Mouse (Mus musculus): ENCODE results near the gene Tnfrsf9. TPM values are rescaled to one million over a fixed set of nuclear protein-coding genes. Genes with fewer than 3 reads are reported as not detected.
A peak's percentile ranks its signal among the peaks of the same experiment; 100 is the strongest.

Tnfrsf9 gene
- total and polyA plus RNA-seq, 2 experiments from 2014 or later: 0.09 to 0.52 TPM

DNA sequence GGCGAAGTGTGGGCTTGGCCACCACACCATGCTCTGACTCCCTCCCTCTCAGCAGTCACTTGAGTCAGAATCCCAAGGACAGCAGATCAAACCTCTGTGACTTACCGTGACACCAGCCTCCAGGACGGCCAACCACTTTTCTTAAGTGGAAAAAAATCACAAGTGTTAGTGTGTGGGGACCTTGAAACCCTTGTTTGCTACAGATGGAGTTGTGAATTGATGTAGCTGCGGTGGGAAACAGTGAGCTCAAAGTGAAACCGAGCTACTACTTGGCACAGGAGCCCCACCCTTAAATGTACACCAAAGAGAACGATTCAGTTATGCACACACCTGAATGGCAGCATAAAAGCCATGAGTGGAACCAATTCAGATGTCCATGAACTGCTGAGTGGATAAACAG is 10.6 kb downstream of the Tnfrsf9 start:
- Histone ChIP-seq H3K4me3 (ENCODE audit: low read length) (no peak overlapping the region), H3K36me3 (ENCODE audit: insufficient read depth, low read length) (no peaks in the 10 kb centered on the region), H3K9me3 (ENCODE audit: low read length) (no peaks in the 10 kb centered on the region), H3K27ac (no peak overlapping the region), H3K4me1 (ENCODE audit: insufficient read depth, low read length) (no peaks in the 10 kb centered on the region), H3K27me3 (ENCODE audit: insufficient read depth, low read length) (no peaks in the 10 kb centered on the region), H3K9ac (replicated peaks; ENCODE audit: low read length) (no peak overlapping the region), H3K4me2 (ENCODE audit: low read depth, low read length) (no peak overlapping the region)
- no peak for TF ChIP-seq CTCF (IDR thresholded peaks at IDR 0.05; ENCODE audit: low read depth)
- no peak for DNase-seq (ENCODE audit: low spot score)
- WGBS: 82% methylated on average over 6 of the region's 6 CpGs
- ATAC-seq: no peak

- Histone ChIP-seq H3K9me3 (ENCODE audit: low read length) (no peaks in the 10 kb centered on the region), H3K4me1 (ENCODE audit: insufficient read depth, low read length) (no peaks in the 10 kb centered on the region), H3K27ac (no peak overlapping the region), H3K36me3 (ENCODE audit: insufficient read depth, low read length) (no peaks in the 10 kb centered on the region), H3K9ac (replicated peaks; ENCODE audit: low read length) (no peak overlapping the region), H3K4me2 (ENCODE audit: low read depth, low read length) (no peak overlapping the region), H3K4me3 (ENCODE audit: low read length) (no peak overlapping the region), H3K27me3 (ENCODE audit: insufficient read depth, low read length) (no peaks in the 10 kb centered on the region)
- ATAC-seq (no peak), DNase-seq (ENCODE audit: low spot score) (no peak)
- TF ChIP-seq CTCF (IDR thresholded peaks at IDR 0.05; ENCODE audit: low read depth): peak; percentile 56
- WGBS: 53% methylated on average over 5 of the region's 5 CpGs
Measured at GRCm38 (mm10) chr4:150925923-150926322, 11.6 kb downstream of the Tnfrsf9 start.

- no peaks in the 10 kb centered on the region for H3K4me1 ChIP-seq (ENCODE audit: insufficient read depth, low read length)
- H3K27me3 ChIP-seq (ENCODE audit: insufficient read depth, low read length): no peaks in the 10 kb centered on the region
- H3K4me3 ChIP-seq (ENCODE audit: low read length): no peak overlapping the region
- ATAC-seq (no peak), DNase-seq (ENCODE audit: low spot score) (peak; percentile 27)
- no peaks in the 10 kb centered on the region for H3K9me3 ChIP-seq (ENCODE audit: low read length)
- no peak overlapping the region for H3K4me2 ChIP-seq (ENCODE audit: low read depth, low read length)
- 51% methylated on average over 13 of the region's 14 CpGs for WGBS
- no peak overlapping the region for H3K27ac ChIP-seq
- no peak overlapping the region for H3K9ac ChIP-seq (replicated peaks; ENCODE audit: low read length)
- H3K36me3 ChIP-seq (ENCODE audit: insufficient read depth, low read length): no peaks in the 10 kb centered on the region
- TF ChIP-seq CTCF (IDR thresholded peaks at IDR 0.05; ENCODE audit: low read depth): no peak
Measured at GRCm38 (mm10) chr4:150926924-150927705, 12.8 kb downstream of the Tnfrsf9 start.

- DNase-seq (ENCODE audit: low spot score): no peak
- no peak overlapping the region for H3K27ac ChIP-seq
- TF ChIP-seq CTCF (IDR thresholded peaks at IDR 0.05; ENCODE audit: low read depth): no peak
- H3K4me1 ChIP-seq (ENCODE audit: insufficient read depth, low read length): no peaks in the 10 kb centered on the region
- no peaks in the 10 kb centered on the region for H3K27me3 ChIP-seq (ENCODE audit: insufficient read depth, low read length)
- no peaks in the 10 kb centered on the region for H3K9me3 ChIP-seq (ENCODE audit: low read length)
- H3K9ac ChIP-seq (replicated peaks; ENCODE audit: low read length): no peak overlapping the region
- ATAC-seq: no peak
- H3K36me3 ChIP-seq (ENCODE audit: insufficient read depth, low read length): no peaks in the 10 kb centered on the region
- no peak overlapping the region for H3K4me2 ChIP-seq (ENCODE audit: low read depth, low read length)
- WGBS: 74% methylated on average over 10 of the region's 10 CpGs
- no peak overlapping the region for H3K4me3 ChIP-seq (ENCODE audit: low read length)
Measured at GRCm38 (mm10) chr4:150927789-150928188, 13.4 kb downstream of the Tnfrsf9 start.

DNA sequence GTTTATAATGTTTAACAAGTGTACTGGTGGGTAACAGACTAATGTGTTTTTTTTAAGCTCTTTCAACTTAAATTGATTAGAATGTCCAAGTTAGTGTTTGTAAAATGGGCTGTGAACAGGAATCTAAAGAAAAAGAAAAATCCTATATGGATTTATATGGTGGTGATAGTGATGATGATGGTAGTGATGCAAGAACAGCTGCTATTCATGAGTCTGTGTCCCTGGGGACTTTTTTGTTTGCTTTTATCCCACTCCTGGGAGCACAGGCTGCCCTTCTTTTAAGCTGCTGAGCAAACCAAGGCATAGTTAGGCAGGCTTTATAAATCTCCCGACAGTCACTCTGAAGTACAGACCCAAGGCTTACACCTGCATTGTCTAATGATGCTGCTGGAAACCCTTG is 19.1 kb downstream of the Tnfrsf9 start:
- no peak overlapping the region for H3K9ac ChIP-seq (replicated peaks; ENCODE audit: low read length)
- DNase-seq (ENCODE audit: low spot score) (no peak), ATAC-seq (no peak)
- H3K4me2 ChIP-seq (ENCODE audit: low read depth, low read length): no peak overlapping the region
- H3K4me1 ChIP-seq (ENCODE audit: insufficient read depth, low read length): no peaks in the 10 kb centered on the region
- TF ChIP-seq CTCF (IDR thresholded peaks at IDR 0.05; ENCODE audit: low read depth): no peak
- H3K36me3 ChIP-seq (ENCODE audit: insufficient read depth, low read length): no peaks in the 10 kb centered on the region
- H3K9me3 ChIP-seq (ENCODE audit: low read length): no peaks in the 10 kb centered on the region
- H3K27me3 ChIP-seq (ENCODE audit: insufficient read depth, low read length): no peaks in the 10 kb centered on the region
- no peak overlapping the region for H3K4me3 ChIP-seq (ENCODE audit: low read length)
- WGBS: 82% methylated on average over 1 of the region's 1 CpGs
- H3K27ac ChIP-seq: no peak overlapping the region

DNA sequence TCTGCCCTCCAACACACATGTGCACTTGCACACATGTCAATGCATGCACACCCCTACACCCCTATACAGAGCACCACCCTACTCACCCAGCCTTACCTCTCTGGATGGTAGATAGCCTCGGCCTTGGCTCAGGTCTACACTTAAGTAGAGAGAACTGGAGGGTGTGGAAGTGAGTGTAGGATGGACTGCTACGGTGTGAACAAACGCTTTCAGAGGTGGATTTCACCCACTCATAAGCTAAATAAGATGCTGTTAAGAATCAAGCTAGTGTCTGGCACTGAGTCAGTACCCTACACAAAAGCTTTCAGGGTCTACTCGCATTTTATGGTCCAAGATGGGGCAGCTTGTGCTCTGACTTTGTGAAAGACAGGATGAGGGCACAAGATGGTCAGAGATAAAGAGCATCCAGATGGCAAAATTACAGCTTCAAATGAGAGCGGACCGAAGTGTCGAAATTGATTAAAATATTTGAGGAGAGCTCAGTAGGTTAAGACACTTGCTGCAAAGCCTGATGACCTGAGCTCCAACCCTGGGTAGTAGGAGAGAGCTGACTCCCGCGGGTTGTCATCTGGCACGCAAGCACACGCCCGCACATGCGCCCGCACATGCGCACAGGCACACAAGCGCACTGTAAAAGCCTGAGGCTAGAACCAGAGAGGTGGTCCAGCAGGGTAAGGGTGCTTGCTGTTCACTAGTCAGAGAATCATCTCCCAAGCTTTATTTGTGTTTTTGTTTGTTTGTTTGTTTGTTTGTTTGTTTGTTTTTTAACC is 23.1 kb downstream of the Tnfrsf9 start:
- no peaks in the 10 kb centered on the region for H3K4me1 ChIP-seq (ENCODE audit: insufficient read depth, low read length)
- no peak overlapping the region for H3K4me2 ChIP-seq (ENCODE audit: low read depth, low read length)
- no peak for TF ChIP-seq CTCF (IDR thresholded peaks at IDR 0.05; ENCODE audit: low read depth)
- DNase-seq (ENCODE audit: low spot score) (peak; percentile 19), ATAC-seq (no peak)
- 81% methylated on average over 16 of the region's 16 CpGs for WGBS
- H3K36me3 ChIP-seq (ENCODE audit: insufficient read depth, low read length): no peaks in the 10 kb centered on the region
- no peak overlapping the region for H3K9ac ChIP-seq (replicated peaks; ENCODE audit: low read length)
- H3K9me3 ChIP-seq (ENCODE audit: low read length): no peaks in the 10 kb centered on the region
- H3K27me3 ChIP-seq (ENCODE audit: insufficient read depth, low read length): no peaks in the 10 kb centered on the region
- no peak overlapping the region for H3K27ac ChIP-seq
- H3K4me3 ChIP-seq (ENCODE audit: low read length): no peak overlapping the region

GRCm38 (mm10) chr4:150938063-150938452 is 23.7 kb downstream of the Tnfrsf9 start:
- no peaks in the 10 kb centered on the region for H3K4me1 ChIP-seq (ENCODE audit: insufficient read depth, low read length)
- DNase-seq (ENCODE audit: low spot score) (no peak), ATAC-seq (no peak)
- H3K9me3 ChIP-seq (ENCODE audit: low read length): no peaks in the 10 kb centered on the region
- WGBS: 66% methylated on average over 14 of the region's 14 CpGs
- no peak overlapping the region for H3K27ac ChIP-seq
- H3K9ac ChIP-seq (replicated peaks; ENCODE audit: low read length): no peak overlapping the region
- H3K4me2 ChIP-seq (ENCODE audit: low read depth, low read length): no peak overlapping the region
- TF ChIP-seq CTCF (IDR thresholded peaks at IDR 0.05; ENCODE audit: low read depth): no peak
- H3K36me3 ChIP-seq (ENCODE audit: insufficient read depth, low read length): no peaks in the 10 kb centered on the region
- H3K27me3 ChIP-seq (ENCODE audit: insufficient read depth, low read length): no peaks in the 10 kb centered on the region
- H3K4me3 ChIP-seq (ENCODE audit: low read length): no peak overlapping the region

Data from hindbrain, postnatal 0 days (tissue).